Mouse (Mus musculus) lung, postnatal 36 days (tissue): ENCODE results near the gene Dok1.

Experiments
- DNase-seq: peaks from one replicate; pipeline ENCODE4 v3.0.0; 2022; ENCODE audit warnings: mixed read lengths

Dok1 gene

GRCm38 (mm10) chr6:83013444-83013843, 19.8 kb downstream of the Dok1 start:
- no peak for DNase-seq

- DNase-seq = no peak
These were observed 21.5 kb downstream of the Dok1 start for GRCm38 (mm10) chr6:83011756-83012155.

- no peak for DNase-seq
These were observed 22.0 kb downstream of the Dok1 start for GRCm38 (mm10) chr6:83011255-83011654.

GRCm38 (mm10) chr6:83010010-83010409, 23.3 kb downstream of the Dok1 start:
- DNase-seq = no peak

GRCm38 (mm10) chr6:83008659-83009058, 24.6 kb downstream of the Dok1 start:
- DNase-seq = peak; percentile 77

- no peak for DNase-seq
These were observed 27.2 kb downstream of the Dok1 start for GRCm38 (mm10) chr6:83006114-83006513.

GRCm38 (mm10) chr6:83005444-83006011, 27.7 kb downstream of the Dok1 start:
- DNase-seq = no peak

- peak; percentile 81 for DNase-seq
These were observed 28.4 kb downstream of the Dok1 start for GRCm38 (mm10) chr6:83004872-83005271.

GRCm38 (mm10) chr6:83004309-83004708, 29.0 kb downstream of the Dok1 start:
- no peak for DNase-seq

GRCm38 (mm10) chr6:83003850-83004249, 29.4 kb downstream of the Dok1 start:
- DNase-seq = no peak

- DNase-seq = no peak
These were observed 30.2 kb downstream of the Dok1 start for GRCm38 (mm10) chr6:83003082-83003481.

GRCm38 (mm10) chr6:82999986-83000385, 33.3 kb downstream of the Dok1 start:
- DNase-seq = no peak

- DNase-seq = no peak
These were observed 34.9 kb downstream of the Dok1 start for GRCm38 (mm10) chr6:82998326-82998725.

- peak; percentile 68 for DNase-seq
These were observed 35.7 kb downstream of the Dok1 start for GRCm38 (mm10) chr6:82997511-82998102.

GRCm38 (mm10) chr6:82996740-82997315, 36.4 kb downstream of the Dok1 start:
- peak; percentile 98 for DNase-seq

GRCm38 (mm10) chr6:82994372-82994771, 38.9 kb downstream of the Dok1 start:
- DNase-seq = no peak

- DNase-seq = no peak
These were observed 39.6 kb downstream of the Dok1 start for GRCm38 (mm10) chr6:82993696-82994095.

GRCm38 (mm10) chr6:82987411-82987971, 45.8 kb downstream of the Dok1 start:
- no peak for DNase-seq
